Mouse (Mus musculus) heart, postnatal 0 days (tissue): ENCODE measurements around the gene Spg20. TPM values are rescaled to one million over a fixed set of nuclear protein-coding genes. Genes with fewer than 3 reads are reported as not detected.

Experiments used
- ATAC-seq: fragments of 200-750 bp; cut with Nextera tagmentation; 2 replicates; pipeline ENCODE4 v1.8.0; 2017; ENCODE audit warnings: low read depth, moderate number of reproducible peaks, moderate library complexity; ENCODE audit not compliant: insufficient read depth
- DNase-seq: peaks from one replicate; pipeline ENCODE4 v3.0.0-alpha.2; 2016; ENCODE audit warnings: low spot score
- H3K27ac ChIP-seq: fragments of 300-500 bp; sonication (generic); 2 replicates; pipeline ENCODE4 v1.5.1; 2014; ENCODE audit warnings: low read depth, mild to moderate bottlenecking
- H3K27me3 ChIP-seq: fragments of 300-500 bp; sonication (generic); 2 replicates; pipeline ENCODE4 v1.6.1; 2014; ENCODE audit warnings: low read length, mixed read lengths; ENCODE audit not compliant: control insufficient read depth, insufficient read depth
- H3K36me3 ChIP-seq: fragments of 300-500 bp; sonication (generic); replicated peaks from 2 replicates; pipeline ENCODE4 v1.6.1; 2014; ENCODE audit warnings: low read length, mixed read lengths; ENCODE audit not compliant: control insufficient read depth, insufficient read depth
- H3K4me1 ChIP-seq: fragments of 300-500 bp; sonication (generic); 2 replicates; pipeline ENCODE4 v1.6.1; 2014; ENCODE audit warnings: antibody characterized with exemption; ENCODE audit not compliant: control insufficient read depth, insufficient read depth
- H3K4me2 ChIP-seq: fragments of 300-500 bp; sonication (generic); 2 replicates; pipeline ENCODE4 v1.6.1; 2014; ENCODE audit warnings: low read depth, mild to moderate bottlenecking, low read length, moderate library complexity
- H3K4me3 ChIP-seq: fragments of 300-500 bp; sonication (generic); 2 replicates; pipeline ENCODE4 v1.5.1; 2014; ENCODE audit warnings: low read depth, low read length
- H3K9ac ChIP-seq: fragments of 300-500 bp; sonication (generic); replicated peaks from 2 replicates; pipeline ENCODE4 v1.6.1; 2014; ENCODE audit warnings: low read depth, low read length, mixed read lengths
- H3K9me3 ChIP-seq: fragments of 300-500 bp; sonication (generic); replicated peaks from 2 replicates; pipeline ENCODE4 v1.6.1; 2016; ENCODE audit warnings: low read length; ENCODE audit not compliant: control insufficient read depth
- CTCF ChIP-seq: IDR thresholded peaks from 2 replicates; pipeline ENCODE4 v1.5.1; 2016; ENCODE audit warnings: antibody characterized with exemption, control low read depth, low read depth
- EP300 ChIP-seq: IDR thresholded peaks from 2 replicates; pipeline ENCODE4 v1.6.1; 2016; ENCODE audit warnings: antibody characterized with exemption, low read depth
- WGBS: fragments of 180-500 bp; shearing (Covaris S2); extraction: QIAGEN DNeasy Blood & Tissue Kit; methylation state at CpG from one replicate; pipeline ENCODE4 v1.1.7; 2014; 5-methylcytosine and 5-hydroxymethylcytosine counted together
- microRNA-seq: library from miRNA; unstranded; fragments of <30 nt; microRNA quantifications from one replicate; pipeline ENCODE4, GENCODE M21; 2016
- polyA plus RNA-seq: library from polyadenylated mRNA; unstranded; fragments of >200 nt; fragmentation: Nextera tagmentation; extraction: Ambion mirVana; gene quantifications from 2 replicates; pipeline ENCODE4 v1.2.1, GENCODE M21; 2015
- total RNA-seq: library from RNA; depleted of rRNA; stranded (reverse); fragments of >200 nt; gene quantifications from 2 replicates; pipeline ENCODE4 v1.2.3, GENCODE M21; 2014; ENCODE audit warnings: low replicate concordance; rRNA removed

The Spg20 gene
- total and polyA plus RNA-seq, 2 experiments from 2014 or later = 20.6 to 20.7 TPM

- TF ChIP-seq EP300 (no peak), CTCF (peak; percentile 30)
- Histone ChIP-seq H3K27ac (no peak overlapping the region), H3K9ac (no peak overlapping the region), H3K27me3 (no peaks in the 10 kb centered on the region), H3K4me2 (no peak overlapping the region), H3K9me3 (no peaks in the 10 kb centered on the region), H3K4me3 (no peak overlapping the region), H3K36me3 (no peaks in the 10 kb centered on the region), H3K4me1 (no peaks in the 10 kb centered on the region)
- no peak for DNase-seq
- no peak for ATAC-seq
- WGBS = 43% methylated on average over 3 of the region's 3 CpGs
These were observed 60.6 kb downstream of the Spg20 start for GRCm38 (mm10) chr3:55172478-55172877.

- no peak overlapping the region for H3K4me3 ChIP-seq
- no peak overlapping the region for H3K27ac ChIP-seq
These were observed 65.4 kb downstream of the Spg20 start for GRCm38 (mm10) chr3:55177271-55177670.

GRCm38 (mm10) chr3:55181766-55182165 lies 69.9 kb downstream of the Spg20 start, which contains the start of gene Sohlh2:
Sohlh2 (plus strand) TSS chr3:55182028.
- 93% methylated on average over 22 of the region's 22 CpGs for WGBS
- TF ChIP-seq EP300 (no peak), CTCF (no peak)
- Histone ChIP-seq H3K36me3 (no peaks in the 10 kb centered on the region), H3K4me3 (no peak within 1 kb of the TSS), H3K4me1 (no peaks in the 10 kb centered on the region), H3K4me2 (no peak within 1 kb of the TSS), H3K27ac (no peak within 1 kb of the TSS), H3K9me3 (no peaks in the 10 kb centered on the region), H3K9ac (no peak within 1 kb of the TSS), H3K27me3 (no peaks in the 10 kb centered on the region)
- no peak for ATAC-seq
- no peak for DNase-seq

More at GRCm38 (mm10) chr3:55177271-55177670, 65.4 kb downstream of the Spg20 start:
- H3K36me3 ChIP-seq = no peaks in the 10 kb centered on the region
- no peak for ATAC-seq
- no peak for TF ChIP-seq CTCF
- no peak for TF ChIP-seq EP300
- DNase-seq = no peak
- no peak overlapping the region for H3K4me2 ChIP-seq
- H3K9me3 ChIP-seq = no peaks in the 10 kb centered on the region
- H3K4me1 ChIP-seq = no peaks in the 10 kb centered on the region
- H3K9ac ChIP-seq = no peak overlapping the region
- no peaks in the 10 kb centered on the region for H3K27me3 ChIP-seq
- WGBS = 24% methylated on average over 6 of the region's 6 CpGs

Small RNAs within 50 kb of the gene (microRNA-seq; reads per million reads assigned to microRNA genes)
- not detected for gene Gm22029

Other genes starting within 250 kb of the Spg20 start
- gene Sertm1, start 196.2 kb upstream of the Spg20 start, total RNA-seq = 0.38 and 1.7 TPM in 2 replicates
- 0.04 and 0.11 TPM in 2 replicates for gene Sertm1, start 196.2 kb upstream of the Spg20 start, polyA plus RNA-seq
- 0.08 and 1.3 TPM in 2 replicates for gene Ccna1, start 56.6 kb upstream of the Spg20 start, total RNA-seq
- gene Ccna1, start 56.6 kb upstream of the Spg20 start, polyA plus RNA-seq = 0.15 and 0.29 TPM in 2 replicates
- not detected in 2 replicates for gene Ccdc169, start 25.2 kb downstream of the Spg20 start, total RNA-seq
- not detected in 2 replicates for gene Ccdc169, start 25.2 kb downstream of the Spg20 start, polyA plus RNA-seq
- not detected in 2 replicates for gene Sohlh2, start 69.9 kb downstream of the Spg20 start, total RNA-seq
- not detected in 2 replicates for gene Sohlh2, start 69.9 kb downstream of the Spg20 start, polyA plus RNA-seq
- gene Dclk1, start 130.3 kb downstream of the Spg20 start, total RNA-seq = 5.6 and 18.7 TPM in 2 replicates
- gene Dclk1, start 130.3 kb downstream of the Spg20 start, polyA plus RNA-seq = 4.9 and 5.8 TPM in 2 replicates